10 mouse cellular contexts compared by ENCODE assay signal in the genomic region with DNA sequence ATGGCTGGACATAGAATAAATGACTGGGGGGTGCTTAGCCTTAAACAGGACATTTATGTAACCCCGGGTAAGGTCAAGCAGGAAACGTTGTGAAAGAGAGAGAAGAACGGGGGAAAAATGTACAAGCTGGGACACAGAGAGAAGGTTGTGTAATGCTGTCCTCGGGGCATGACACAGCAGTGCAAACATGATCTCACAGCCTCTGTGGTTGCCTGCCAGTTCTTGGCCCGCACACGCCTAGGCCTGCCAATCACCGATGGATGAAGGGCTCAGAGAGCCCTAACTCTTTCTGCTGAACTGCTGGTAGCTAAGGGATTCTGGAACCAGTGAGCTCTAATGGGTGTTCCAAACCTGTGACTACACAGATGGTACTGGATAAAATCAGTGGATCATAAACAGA.
DNase-seq lines count a peak whose midpoint lies in the region; ATAC-seq and TF ChIP-seq lines count a peak whose summit lies in the region.
"Had no signal": no experiment of that assay in that cellular context is flagged by ENCODE, and none has a peak within 500 bp of the region (broad histone marks: within the 10 kb centered on the region; RNA-seq: fewer than 3 reads in every experiment).

No protein-coding gene starts in this region.

- no peak overlapping the region for H3K9ac ChIP-seq in liver, adult 2 months (ENCODE audit: low read depth, low read length)

- H3K79me2 ChIP-seq in liver, adult 2 months (ENCODE audit: control insufficient read depth, insufficient read depth, low read length), result no peaks in the 10 kb centered on the region

- no peak overlapping the region for H3K27ac ChIP-seq in gastrocnemius, adult 2 months
- H3K27ac ChIP-seq in bone marrow macrophage, adult 2 months (ENCODE audit: insufficient read depth, low read depth, low read length), result peak overlapping the region; percentile 41; the same call in 1 of the 2 replicates
- no peak overlapping the region for H3K27ac ChIP-seq in liver, adult 2 months (replicated peaks; ENCODE audit: insufficient read depth, low read depth, low read length)
- H3K27ac ChIP-seq: heart, adult 2 months had no signal

- no peak for TF ChIP-seq POLR2A in bone marrow macrophage, adult 2 months (IDR thresholded peaks at IDR 0.05; ENCODE audit: borderline replicate concordance, low read depth, low read length)
- no peak for TF ChIP-seq POLR2A in liver, adult 2 months (IDR thresholded peaks at IDR 0.05; ENCODE audit: extremely low read depth, insufficient read depth, low read length)

- intact Hi-C loops in gastrocnemius, adult 2 months (cut with DNase I), result no loop called here

- peak; percentile 51 for DNase-seq in gastrocnemius, adult 2 months
- DNase-seq in gastrocnemius, postnatal 4 days (ENCODE audit: low spot score in 2 of 2), result no peak
- peak; percentile 97 for DNase-seq in liver, adult 2 months (ENCODE audit: extremely low read depth, low read depth, low spot score)
- DNase-seq in thymus, postnatal 4 days, result no peak
- DNase-seq in ovary, postnatal 36 days (ENCODE audit: low spot score), result no peak
- DNase-seq in left cerebral cortex, adult 8-10 months (ENCODE audit: low spot score in 2 of 2), result no peak

- no peaks in the 10 kb centered on the region for H3K36me3 ChIP-seq in liver, adult 2 months (ENCODE audit: control insufficient read depth, insufficient read depth, low read length)

- TF ChIP-seq CTCF in gastrocnemius, adult 2 months (IDR thresholded peaks at IDR 0.05), result no peak
- TF ChIP-seq CTCF in bone marrow macrophage, adult 2 months (IDR thresholded peaks at IDR 0.05; ENCODE audit: low read depth, low read length), result no peak
- TF ChIP-seq CTCF in liver, adult 2 months (IDR thresholded peaks at IDR 0.05; ENCODE audit: low read depth, low read length), result no peak

- no peak overlapping the region for H3K4me3 ChIP-seq in gastrocnemius, adult 2 months
- no peak overlapping the region for H3K4me3 ChIP-seq in bone marrow macrophage, adult 2 months (ENCODE audit: insufficient read depth, low read length)
- H3K4me3 ChIP-seq in liver, adult 2 months (ENCODE audit: insufficient read depth, low read depth, low read length), result no peak overlapping the region
- H3K4me3 ChIP-seq: heart, adult 2 months had no signal

- peaks cover 12% of the 10 kb centered on the region for H3K4me1 ChIP-seq in bone marrow macrophage, adult 2 months (ENCODE audit: control insufficient read depth, insufficient read depth, low read length)
- peaks cover 8% of the 10 kb centered on the region; the same call in 1 of the 2 replicates for H3K4me1 ChIP-seq in liver, adult 2 months (ENCODE audit: control insufficient read depth, insufficient read depth, low read length)

- ATAC-seq in monocyte, adult 5-6 weeks (replicated peaks; ENCODE audit: insufficient number of reproducible peaks, low FRiP score, low TSS enrichment, poor library complexity, severe bottlenecking), result peak; percentile 82

- WGBS in liver, adult 2 months, result 18% methylated on average over 7 of the region's 7 CpGs

- no peaks in the 10 kb centered on the region for H3K27me3 ChIP-seq in liver, adult 2 months (ENCODE audit: control insufficient read depth, insufficient read depth, low read length)
- H3K27me3 ChIP-seq: CH12.LX had no signal

Comparison
In these comparisons a context has a peak if more than half of its experiments do, and no peak if none do; other contexts are left out.
1. DNase-seq: peak in gastrocnemius, adult 2 months (single experiment) and liver, adult 2 months (single experiment); none in gastrocnemius, postnatal 4 days (0 of 2), thymus, postnatal 4 days (single experiment), ovary, postnatal 36 days (single experiment) and left cerebral cortex, adult 8-10 months (0 of 2).